Mouse (Mus musculus) limb, embryonic 15.5 days (tissue): ENCODE results near the gene Slc44a4. TPM values are rescaled to one million over a fixed set of nuclear protein-coding genes. Genes with fewer than 3 reads are reported as not detected.

Source experiments
- ATAC-seq: fragments of 200-750 bp; cut with Nextera tagmentation; 2 replicates; pipeline ENCODE4 v1.8.0; 2017; ENCODE audit warnings: low read depth, moderate TSS enrichment; ENCODE audit not compliant: insufficient number of reproducible peaks, low FRiP score, low TSS enrichment
- H3K27ac ChIP-seq: fragments of 300-500 bp; sonication (generic); 2 replicates; pipeline ENCODE4 v1.5.1; 2015; ENCODE audit warnings: moderate library complexity, mild to moderate bottlenecking, inconsistent platforms
- H3K27me3 ChIP-seq: fragments of 300-500 bp; sonication (generic); 2 replicates; pipeline ENCODE4 v1.6.1; 2015; ENCODE audit warnings: inconsistent platforms
- H3K36me3 ChIP-seq: fragments of 300-500 bp; sonication (generic); 2 replicates; pipeline ENCODE4 v1.6.1; 2015; ENCODE audit warnings: inconsistent platforms
- H3K4me1 ChIP-seq: fragments of 300-500 bp; sonication (generic); 2 replicates; pipeline ENCODE4 v1.6.1; 2015; ENCODE audit warnings: inconsistent platforms
- H3K4me2 ChIP-seq: fragments of 300-500 bp; sonication (generic); 2 replicates; pipeline ENCODE4 v1.6.1; 2015; ENCODE audit warnings: mild to moderate bottlenecking, inconsistent platforms
- H3K4me3 ChIP-seq: fragments of 300-500 bp; sonication (generic); 2 replicates; pipeline ENCODE4 v1.5.1; 2015; ENCODE audit warnings: mild to moderate bottlenecking, inconsistent platforms
- H3K9ac ChIP-seq: fragments of 300-500 bp; sonication (generic); 2 replicates; pipeline ENCODE4 v1.6.1; 2015; ENCODE audit warnings: inconsistent platforms
- H3K9me3 ChIP-seq: fragments of 300-500 bp; sonication (generic); 2 replicates; pipeline ENCODE4 v1.6.1; 2016; ENCODE audit warnings: inconsistent platforms
- WGBS: fragments of 180-500 bp; shearing (Covaris S2); methylation state at CpG from one replicate; pipeline ENCODE4 v1.1.7; 2015; 5-methylcytosine and 5-hydroxymethylcytosine counted together
- polyA plus RNA-seq: library from polyadenylated mRNA; unstranded; fragments of >200 nt; fragmentation: Nextera tagmentation; extraction: Ambion mirVana; gene quantifications from 2 replicates; pipeline ENCODE4 v1.2.1, GENCODE M21; 2015

Slc44a4 gene
- polyA plus RNA-seq, 1 experiment from 2014 or later, result 0.17 TPM

- peaks cover 16% of the 10 kb centered on the region for H3K36me3 ChIP-seq
- peak within 1 kb of the TSS; percentile 60 for H3K9ac ChIP-seq
- peak within 1 kb of the TSS; percentile 92 for H3K4me2 ChIP-seq
- under 1% methylated on average over 38 of the region's 38 CpGs for WGBS
- H3K4me3 ChIP-seq, result peak within 1 kb of the TSS; percentile 54
- no peak within 1 kb of the TSS; the same call in 1 of the 2 replicates for H3K27ac ChIP-seq
- no peaks in the 10 kb centered on the region for H3K9me3 ChIP-seq
- peak; percentile 92 for ATAC-seq
- peaks cover 16% of the 10 kb centered on the region for H3K4me1 ChIP-seq
- H3K27me3 ChIP-seq, result no peaks in the 10 kb centered on the region
These were observed 16.9 kb downstream of the Slc44a4 start, which contains the start of gene Neu1 for GRCm38 (mm10) chr17:34931061-34931734. TSS of gene Neu1 (plus strand) at chr17:34931253.

- Histone ChIP-seq H3K9ac (peak overlapping the region; percentile 60), H3K36me3 (peaks cover 16% of the 10 kb centered on the region), H3K27me3 (no peaks in the 10 kb centered on the region), H3K9me3 (no peaks in the 10 kb centered on the region), H3K27ac (no peak overlapping the region), H3K4me3 (peak overlapping the region; percentile 54), H3K4me2 (peak overlapping the region; percentile 92), H3K4me1 (peaks cover 16% of the 10 kb centered on the region)
- ATAC-seq, result no peak
- 12% methylated on average over 14 of the region's 14 CpGs for WGBS
These were observed 17.5 kb downstream of the Slc44a4 start for GRCm38 (mm10) chr17:34931735-34932098.

GRCm38 (mm10) chr17:34932287-34932686 lies 18.0 kb downstream of the Slc44a4 start:
- H3K27ac ChIP-seq, result no peak overlapping the region
- H3K4me1 ChIP-seq, result peaks cover 16% of the 10 kb centered on the region
- no peaks in the 10 kb centered on the region for H3K27me3 ChIP-seq
- peak overlapping the region; percentile 92 for H3K4me2 ChIP-seq
- 0 out of 2 replicates have a peak overlapping the region, but pooled peaks have one; percentile 60 for H3K9ac ChIP-seq
- no peaks in the 10 kb centered on the region for H3K9me3 ChIP-seq
- WGBS, result 83% methylated on average over 8 of the region's 8 CpGs
- peaks cover 16% of the 10 kb centered on the region for H3K36me3 ChIP-seq
- no peak for ATAC-seq
- H3K4me3 ChIP-seq, result peak overlapping the region; percentile 54

- peaks cover 16% of the 10 kb centered on the region for H3K4me1 ChIP-seq
- WGBS, result 68% methylated on average over 24 of the region's 24 CpGs
- no peak overlapping the region for H3K4me2 ChIP-seq
- no peaks in the 10 kb centered on the region for H3K9me3 ChIP-seq
- H3K36me3 ChIP-seq, result peaks cover 16% of the 10 kb centered on the region
- no peak for ATAC-seq
- H3K27me3 ChIP-seq, result no peaks in the 10 kb centered on the region
- H3K4me3 ChIP-seq, result no peak overlapping the region
- no peak overlapping the region for H3K9ac ChIP-seq
- H3K27ac ChIP-seq, result no peak overlapping the region
These were observed 19.8 kb downstream of the Slc44a4 start for GRCm38 (mm10) chr17:34934031-34934430.

GRCm38 (mm10) chr17:34934830-34935229 lies 20.6 kb downstream of the Slc44a4 start:
- Histone ChIP-seq H3K27me3 (no peaks in the 10 kb centered on the region), H3K9ac (no peak overlapping the region), H3K4me2 (no peak overlapping the region), H3K4me1 (peaks cover 16% of the 10 kb centered on the region), H3K4me3 (no peak overlapping the region), H3K9me3 (no peaks in the 10 kb centered on the region), H3K27ac (no peak overlapping the region), H3K36me3 (peaks cover 16% of the 10 kb centered on the region)
- WGBS, result 50% methylated on average over 8 of the region's 8 CpGs
- no peak for ATAC-seq

- no peak overlapping the region for H3K4me3 ChIP-seq
- H3K9me3 ChIP-seq, result no peaks in the 10 kb centered on the region
- peaks cover 15% of the 10 kb centered on the region for H3K4me1 ChIP-seq
- H3K9ac ChIP-seq, result no peak overlapping the region
- H3K36me3 ChIP-seq, result peaks cover 13% of the 10 kb centered on the region
- 78% methylated on average over 6 of the region's 6 CpGs for WGBS
- no peak overlapping the region for H3K4me2 ChIP-seq
- no peak overlapping the region for H3K27ac ChIP-seq
- ATAC-seq, result no peak
- no peaks in the 10 kb centered on the region for H3K27me3 ChIP-seq
These were observed 23.8 kb downstream of the Slc44a4 start for GRCm38 (mm10) chr17:34937960-34938505.

- no peak overlapping the region for H3K9ac ChIP-seq
- H3K27ac ChIP-seq, result no peak overlapping the region
- ATAC-seq, result no peak
- no peaks in the 10 kb centered on the region for H3K9me3 ChIP-seq
- H3K27me3 ChIP-seq, result no peaks in the 10 kb centered on the region
- peak overlapping the region; percentile 22 for H3K4me3 ChIP-seq
- peak overlapping the region; percentile 33 for H3K4me2 ChIP-seq
- WGBS, result 5% methylated on average over 15 of the region's 15 CpGs
- peaks cover 12% of the 10 kb centered on the region for H3K4me1 ChIP-seq
- H3K36me3 ChIP-seq, result no peaks in the 10 kb centered on the region
These were observed 27.2 kb downstream of the Slc44a4 start for GRCm38 (mm10) chr17:34941344-34942041.

- H3K9ac ChIP-seq, result no peak overlapping the region
- H3K27ac ChIP-seq, result no peak overlapping the region
- no peaks in the 10 kb centered on the region for H3K9me3 ChIP-seq
- peaks cover 12% of the 10 kb centered on the region for H3K4me1 ChIP-seq
- 77% methylated on average over 4 of the region's 4 CpGs for WGBS
- no peak overlapping the region for H3K4me2 ChIP-seq
- no peaks in the 10 kb centered on the region for H3K36me3 ChIP-seq
- no peak for ATAC-seq
- H3K27me3 ChIP-seq, result no peaks in the 10 kb centered on the region
- no peak overlapping the region for H3K4me3 ChIP-seq
These were observed 29.0 kb downstream of the Slc44a4 start for GRCm38 (mm10) chr17:34943128-34943815.

GRCm38 (mm10) chr17:34944362-34944761 lies 30.1 kb downstream of the Slc44a4 start:
- Histone ChIP-seq H3K27me3 (no peaks in the 10 kb centered on the region), H3K4me3 (no peak overlapping the region), H3K27ac (no peak overlapping the region), H3K4me2 (no peak overlapping the region), H3K9me3 (no peaks in the 10 kb centered on the region), H3K4me1 (peaks cover 12% of the 10 kb centered on the region), H3K9ac (no peak overlapping the region), H3K36me3 (peaks cover under 1% of the 10 kb centered on the region)
- no peak for ATAC-seq

- H3K27ac ChIP-seq, result no peak overlapping the region
- WGBS, result 86% methylated on average over 5 of the region's 5 CpGs
- no peak overlapping the region for H3K4me3 ChIP-seq
- no peak for ATAC-seq
- H3K9me3 ChIP-seq, result no peaks in the 10 kb centered on the region
- H3K4me1 ChIP-seq, result peaks cover 23% of the 10 kb centered on the region
- H3K27me3 ChIP-seq, result no peaks in the 10 kb centered on the region
- peaks cover 20% of the 10 kb centered on the region for H3K36me3 ChIP-seq
- no peak overlapping the region for H3K4me2 ChIP-seq
- no peak overlapping the region for H3K9ac ChIP-seq
These were observed 32.3 kb downstream of the Slc44a4 start for GRCm38 (mm10) chr17:34946486-34947140.

GRCm38 (mm10) chr17:34947606-34948005 lies 33.3 kb downstream of the Slc44a4 start:
- Histone ChIP-seq H3K36me3 (peaks cover 20% of the 10 kb centered on the region), H3K27ac (no peak overlapping the region), H3K4me1 (peaks cover 19% of the 10 kb centered on the region), H3K27me3 (no peaks in the 10 kb centered on the region), H3K4me3 (no peak overlapping the region), H3K9me3 (no peaks in the 10 kb centered on the region), H3K4me2 (no peak overlapping the region), H3K9ac (no peak overlapping the region)
- ATAC-seq, result no peak
- 26% methylated on average over 8 of the region's 8 CpGs for WGBS
